8 mouse cellular contexts compared by ENCODE assay signal in genomic region chr8:122269404-122269803, GRCm38 (mm10). TPM values are rescaled to one million over a fixed set of nuclear protein-coding genes. Genes with fewer than 3 reads are reported as not detected.
DNase-seq lines count a peak whose midpoint lies in the region; ATAC-seq lines count a peak whose summit lies in the region.

No protein-coding gene starts in this region.

- ATAC-seq in inflammation-experienced regulatory T-cells, adult 6 months, result peak; percentile 53
- ATAC-seq in megakaryocyte-erythroid progenitor cell, adult 5-6 weeks (replicated peaks; ENCODE audit: low FRiP score, low TSS enrichment, poor library complexity, severe bottlenecking), result peak; percentile 29

- intact Hi-C loops in left cerebral cortex, postnatal 25 days (cut with DNase I), result loop anchor here (2.0 kb wide), 1 partner anchor 291 kb away; no protein-coding TSS in a partner anchor

- peak; percentile 75 to 93 for DNase-seq in adrenal gland, adult (ENCODE audit: inconsistent age in 2 of 2, low spot score in 1 of 2)
- peak; percentile 93 to 95 for DNase-seq in cerebellum, postnatal 25 days
- DNase-seq in frontal cortex, postnatal 36 days (ENCODE audit: low spot score in 2 of 2), result peak; percentile 80 to 84
- peak; percentile 74 to 82 for DNase-seq in left cerebral cortex, postnatal 25 days (ENCODE audit: low spot score in 2 of 2)
- peak; percentile 50 to 58 for DNase-seq in right cerebral cortex, postnatal 36 days (ENCODE audit: low spot score in 2 of 2)
- no peak for DNase-seq in adipocyte (ENCODE audit: low spot score)

RNA-seq across cellular contexts. Expression of gene Zfpm1, which starts 12.5 kb away (rescaled TPM):
- polyA plus RNA-seq in inflammation-experienced regulatory T-cells, adult 6 months (2017; shearing (Covaris generic)), result 1 to 10 TPM in 2 of 3 experiments, under 1 TPM in 1; 0.65 to 2.6 (median 1.3) TPM
- total RNA-seq in left cerebral cortex, postnatal 25 days (2021), result 10 to 100 TPM; 36.9 to 39.3 TPM
- 188 and 219 TPM in 2 replicates for total RNA-seq in megakaryocyte-erythroid progenitor cell, adult 5-6 weeks (2014; fragmentation: Nextera tagmentation)
- 43.8 and 102 TPM in 2 replicates for total RNA-seq in megakaryocyte-erythroid progenitor cell, adult 5-6 weeks (2017)
